ENCODE assay signal across 24 mouse cellular contexts in genomic region chr1:188919946-188920345, GRCm38 (mm10).
A peak's percentile ranks its signal among the peaks of the same experiment; 100 is the strongest.
DNase-seq lines count a peak whose midpoint lies in the region; ATAC-seq lines count a peak whose summit lies in the region.
"Had no signal": no experiment of that assay in that cellular context is flagged by ENCODE, and none has a peak within 500 bp of the region (broad histone marks: within the 10 kb centered on the region; RNA-seq: fewer than 3 reads in every experiment).

No protein-coding gene starts in this region.

- no peak for DNase-seq in embryonic facial prominence, embryonic 10.5 days (ENCODE audit: low spot score)
- no peak for DNase-seq in midbrain, embryonic 11.5 days (ENCODE audit: low spot score, missing footprints)
- DNase-seq in Muller cell, postnatal 12 days (ENCODE audit: inconsistent ontology term): peak; percentile 10
- no peak for DNase-seq in spleen, postnatal 10 days (ENCODE audit: low spot score in 2 of 2)
- DNase-seq: adrenal gland, adult 2 months; cerebellum, adult 2 months; cerebellum, postnatal 25 days; embryo, embryonic 11 days; gastrocnemius, postnatal 14 days; heart, adult 11 months; heart, postnatal 10 days; kidney, adult 11 months; thymus, postnatal 14 days had no signal

- H3K4me2 ChIP-seq in embryonic facial prominence, embryonic 13.5 days: no peak overlapping the region
- H3K4me2 ChIP-seq in midbrain, embryonic 15.5 days: no peak overlapping the region
- no peak overlapping the region for H3K4me2 ChIP-seq in midbrain, embryonic 11.5 days
- no peak overlapping the region for H3K4me2 ChIP-seq in embryonic facial prominence, embryonic 15.5 days (replicated peaks)
- no peak overlapping the region for H3K4me2 ChIP-seq in forebrain, embryonic 12.5 days
- H3K4me2 ChIP-seq: heart, embryonic 12.5 days; hindbrain, embryonic 12.5 days; neural tube, embryonic 12.5 days had no signal

- no peaks in the 10 kb centered on the region for H3K9me3 ChIP-seq in embryonic facial prominence, embryonic 13.5 days
- no peaks in the 10 kb centered on the region for H3K9me3 ChIP-seq in embryonic facial prominence, embryonic 10.5 days
- H3K9me3 ChIP-seq in midbrain, embryonic 15.5 days: no peaks in the 10 kb centered on the region
- no peaks in the 10 kb centered on the region for H3K9me3 ChIP-seq in midbrain, embryonic 11.5 days (ENCODE audit: control insufficient read depth, low read length)
- 0 out of 2 replicates have a peak, but pooled peaks cover 4% of the 10 kb centered on the region for H3K9me3 ChIP-seq in embryonic facial prominence, embryonic 15.5 days (replicated peaks)
- H3K9me3 ChIP-seq in forebrain, embryonic 12.5 days: no peaks in the 10 kb centered on the region
- H3K9me3 ChIP-seq: heart, embryonic 12.5 days; hindbrain, embryonic 12.5 days; midbrain, embryonic 10.5 days; neural tube, embryonic 12.5 days had no signal

- ATAC-seq in embryonic facial prominence, embryonic 13.5 days (ENCODE audit: insufficient number of reproducible peaks, insufficient read depth, low FRiP score, low TSS enrichment, low read depth): peak; percentile 32; the same call in 1 of the 2 replicates
- ATAC-seq in midbrain, embryonic 15.5 days (replicated peaks): 0 out of 2 replicates have a peak, but pooled peaks have one; percentile 20
- ATAC-seq in midbrain, embryonic 11.5 days (ENCODE audit: low FRiP score): no peak
- ATAC-seq in embryonic facial prominence, embryonic 15.5 days (ENCODE audit: insufficient number of reproducible peaks, low FRiP score, low TSS enrichment, low read depth): peak; percentile 47; the same call in 1 of the 2 replicates
- no peak for ATAC-seq in forebrain, embryonic 12.5 days (ENCODE audit: low FRiP score)
- ATAC-seq: CD4-positive, CD25-positive, alpha-beta regulatory T cell, adult 4 months; lung, postnatal 0 days had no signal

- no peaks in the 10 kb centered on the region for H3K36me3 ChIP-seq in embryonic facial prominence, embryonic 13.5 days
- no peaks in the 10 kb centered on the region for H3K36me3 ChIP-seq in embryonic facial prominence, embryonic 10.5 days (replicated peaks)
- no peaks in the 10 kb centered on the region for H3K36me3 ChIP-seq in midbrain, embryonic 15.5 days (replicated peaks)
- no peaks in the 10 kb centered on the region for H3K36me3 ChIP-seq in midbrain, embryonic 11.5 days (ENCODE audit: control insufficient read depth, insufficient read depth, low read length)
- H3K36me3 ChIP-seq in embryonic facial prominence, embryonic 15.5 days: no peaks in the 10 kb centered on the region
- no peaks in the 10 kb centered on the region for H3K36me3 ChIP-seq in forebrain, embryonic 12.5 days (replicated peaks)
- H3K36me3 ChIP-seq: heart, embryonic 12.5 days; hindbrain, embryonic 12.5 days; midbrain, embryonic 10.5 days; neural tube, embryonic 12.5 days had no signal

- H3K4me3 ChIP-seq in embryonic facial prominence, embryonic 13.5 days: no peak overlapping the region
- no peak overlapping the region for H3K4me3 ChIP-seq in embryonic facial prominence, embryonic 10.5 days
- H3K4me3 ChIP-seq in midbrain, embryonic 15.5 days: no peak overlapping the region
- H3K4me3 ChIP-seq in midbrain, embryonic 11.5 days (ENCODE audit: low read depth, low read length): no peak overlapping the region
- H3K4me3 ChIP-seq in embryonic facial prominence, embryonic 15.5 days (replicated peaks): no peak overlapping the region
- H3K4me3 ChIP-seq in forebrain, embryonic 12.5 days (replicated peaks): no peak overlapping the region
- H3K4me3 ChIP-seq: heart, embryonic 12.5 days; hindbrain, embryonic 12.5 days; midbrain, embryonic 10.5 days; neural tube, embryonic 12.5 days had no signal

- no peaks in the 10 kb centered on the region for H3K4me1 ChIP-seq in embryonic facial prominence, embryonic 13.5 days
- H3K4me1 ChIP-seq in embryonic facial prominence, embryonic 10.5 days: no peaks in the 10 kb centered on the region
- H3K4me1 ChIP-seq in midbrain, embryonic 15.5 days: no peaks in the 10 kb centered on the region
- H3K4me1 ChIP-seq in midbrain, embryonic 11.5 days (ENCODE audit: control insufficient read depth, insufficient read depth, low read length): no peaks in the 10 kb centered on the region
- H3K4me1 ChIP-seq in embryonic facial prominence, embryonic 15.5 days: no peaks in the 10 kb centered on the region
- no peaks in the 10 kb centered on the region for H3K4me1 ChIP-seq in forebrain, embryonic 12.5 days
- H3K4me1 ChIP-seq: heart, embryonic 12.5 days; hindbrain, embryonic 12.5 days; midbrain, embryonic 10.5 days; neural tube, embryonic 12.5 days had no signal

- H3K27ac ChIP-seq in embryonic facial prominence, embryonic 13.5 days: no peak overlapping the region
- H3K27ac ChIP-seq in embryonic facial prominence, embryonic 10.5 days (replicated peaks): no peak overlapping the region
- no peak overlapping the region for H3K27ac ChIP-seq in midbrain, embryonic 15.5 days
- no peak overlapping the region for H3K27ac ChIP-seq in midbrain, embryonic 11.5 days (ENCODE audit: low read depth, low read length)
- 0 out of 2 replicates have a peak overlapping the region, but pooled peaks have one; percentile 60 for H3K27ac ChIP-seq in embryonic facial prominence, embryonic 15.5 days (replicated peaks)
- no peak overlapping the region for H3K27ac ChIP-seq in forebrain, embryonic 12.5 days
- H3K27ac ChIP-seq: hindbrain, embryonic 12.5 days; macrophage; midbrain, embryonic 10.5 days; neural tube, embryonic 12.5 days had no signal

- H3K27me3 ChIP-seq in embryonic facial prominence, embryonic 13.5 days: no peaks in the 10 kb centered on the region
- no peaks in the 10 kb centered on the region for H3K27me3 ChIP-seq in embryonic facial prominence, embryonic 10.5 days (replicated peaks; ENCODE audit: low read depth, poor library complexity, severe bottlenecking)
- no peaks in the 10 kb centered on the region for H3K27me3 ChIP-seq in midbrain, embryonic 15.5 days (replicated peaks)
- no peaks in the 10 kb centered on the region for H3K27me3 ChIP-seq in midbrain, embryonic 11.5 days (ENCODE audit: control insufficient read depth, insufficient read depth, low read length)
- no peaks in the 10 kb centered on the region for H3K27me3 ChIP-seq in embryonic facial prominence, embryonic 15.5 days
- no peaks in the 10 kb centered on the region for H3K27me3 ChIP-seq in forebrain, embryonic 12.5 days
- H3K27me3 ChIP-seq: heart, embryonic 12.5 days; hindbrain, embryonic 12.5 days; neural tube, embryonic 12.5 days had no signal

- 15% methylated on average over 1 of the region's 1 CpGs for WGBS in embryonic facial prominence, embryonic 13.5 days
- 45% methylated on average over 1 of the region's 1 CpGs for WGBS in embryonic facial prominence, embryonic 10.5 days
- 13% methylated on average over 1 of the region's 1 CpGs for WGBS in midbrain, embryonic 15.5 days
- 39% methylated on average over 1 of the region's 1 CpGs for WGBS in midbrain, embryonic 11.5 days
- WGBS in embryonic facial prominence, embryonic 15.5 days: 23% methylated on average over 1 of the region's 1 CpGs
- 28% methylated on average over 1 of the region's 1 CpGs for WGBS in forebrain, embryonic 12.5 days

- H3K9ac ChIP-seq in embryonic facial prominence, embryonic 13.5 days: no peak overlapping the region
- no peak overlapping the region for H3K9ac ChIP-seq in midbrain, embryonic 15.5 days
- no peak overlapping the region for H3K9ac ChIP-seq in midbrain, embryonic 11.5 days (ENCODE audit: low read length)
- H3K9ac ChIP-seq in embryonic facial prominence, embryonic 15.5 days: no peak overlapping the region
- H3K9ac ChIP-seq in forebrain, embryonic 12.5 days: no peak overlapping the region
- H3K9ac ChIP-seq: heart, embryonic 12.5 days; hindbrain, embryonic 12.5 days; neural tube, embryonic 12.5 days had no signal

Comparison
In these comparisons a context has a peak if more than half of its experiments do, and no peak if none do; other contexts are left out.
1. ATAC-seq: peak in embryonic facial prominence, embryonic 13.5 days (single experiment), midbrain, embryonic 15.5 days (single experiment) and embryonic facial prominence, embryonic 15.5 days (single experiment); none in midbrain, embryonic 11.5 days (single experiment) and forebrain, embryonic 12.5 days (single experiment).